Mouse (Mus musculus): ENCODE data around the gene Insm2.

DNA sequence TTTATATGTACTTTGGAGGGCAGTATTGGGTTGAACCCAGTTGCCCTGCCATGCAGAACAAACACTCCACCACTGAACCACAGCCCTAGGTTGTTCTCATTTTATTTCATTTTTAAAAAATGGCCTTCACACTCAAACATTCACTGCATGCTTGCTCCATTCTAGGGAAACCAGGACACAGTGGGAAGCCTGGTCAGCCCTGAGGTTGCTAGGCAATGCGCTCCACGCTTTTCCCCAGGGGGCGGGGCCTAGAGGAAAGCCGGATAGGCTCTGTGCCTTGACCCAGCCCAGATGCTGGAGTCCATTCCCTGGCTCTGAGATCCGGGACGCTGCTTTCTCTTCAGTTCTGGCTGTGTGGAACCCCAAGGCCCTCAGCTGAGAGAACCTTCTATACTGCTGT is 25.4 kb upstream of the Insm2 start:
- TF ChIP-seq EP300 (IDR thresholded peaks at IDR 0.05; ENCODE audit: insufficient read depth, low read depth, low read length) (no peak), CTCF (IDR thresholded peaks at IDR 0.05; ENCODE audit: low read depth, low read length) (no peak), POLR2A (IDR thresholded peaks at IDR 0.05; ENCODE audit: insufficient read depth, low read length) (no peak)
